Mouse (Mus musculus) kidney, embryonic 14.5 days (tissue): ENCODE results near the gene Wfdc1. TPM values are rescaled to one million over a fixed set of nuclear protein-coding genes. Genes with fewer than 3 reads are reported as not detected.

Experiments used
- ATAC-seq: fragments of 200-750 bp; cut with Nextera tagmentation; 2 replicates; pipeline ENCODE4 v1.8.0; 2017; ENCODE audit warnings: moderate number of reproducible peaks, mild to moderate bottlenecking, moderate TSS enrichment, moderate library complexity; ENCODE audit not compliant: low FRiP score, low TSS enrichment
- H3K27ac ChIP-seq: fragments of 300-500 bp; sonication (generic); 2 replicates; pipeline ENCODE4 v1.5.1; 2014; ENCODE audit warnings: low read depth, mild to moderate bottlenecking, low read length, moderate library complexity, mixed read lengths
- H3K27me3 ChIP-seq: fragments of 300-500 bp; sonication (generic); 2 replicates; pipeline ENCODE4 v1.6.1; 2014; ENCODE audit warnings: mild to moderate bottlenecking, low read length; ENCODE audit not compliant: control insufficient read depth, insufficient read depth
- H3K36me3 ChIP-seq: fragments of 300-500 bp; sonication (generic); 2 replicates; pipeline ENCODE4 v1.6.1; 2014; ENCODE audit warnings: low read length, mixed read lengths; ENCODE audit not compliant: control insufficient read depth, insufficient read depth
- H3K4me1 ChIP-seq: fragments of 300-500 bp; sonication (generic); 2 replicates; pipeline ENCODE4 v1.6.1; 2014; ENCODE audit warnings: low read length, mixed read lengths; ENCODE audit not compliant: control insufficient read depth, insufficient read depth
- H3K4me2 ChIP-seq: fragments of 300-500 bp; sonication (generic); replicated peaks from 2 replicates; pipeline ENCODE4 v1.6.1; 2014; ENCODE audit warnings: low read depth, mild to moderate bottlenecking, low read length
- H3K4me3 ChIP-seq: fragments of 300-500 bp; sonication (generic); 2 replicates; pipeline ENCODE4 v1.5.1; 2014; ENCODE audit warnings: mild to moderate bottlenecking, low read length
- H3K9ac ChIP-seq: fragments of 300-500 bp; sonication (generic); 2 replicates; pipeline ENCODE4 v1.6.1; 2014; ENCODE audit warnings: low read depth, mild to moderate bottlenecking, low read length, moderate library complexity
- H3K9me3 ChIP-seq: fragments of 300-500 bp; sonication (generic); 2 replicates; pipeline ENCODE4 v1.6.1; 2016; ENCODE audit warnings: low read length; ENCODE audit not compliant: control insufficient read depth
- WGBS: fragments of 180-500 bp; shearing (Covaris S2); extraction: QIAGEN DNeasy Blood & Tissue Kit; methylation state at CpG from one replicate; pipeline ENCODE4 v1.1.7; 2014; 5-methylcytosine and 5-hydroxymethylcytosine counted together
- polyA plus RNA-seq: library from polyadenylated mRNA; unstranded; fragments of >200 nt; fragmentation: Nextera tagmentation; extraction: Ambion mirVana; gene quantifications from 2 replicates; pipeline ENCODE4 v1.2.1, GENCODE M21; 2014

Gene Wfdc1
- polyA plus RNA-seq, 1 experiment from 2014 or later: 1.9 TPM

- no peak overlapping the region for H3K27ac ChIP-seq
- no peak for ATAC-seq
Observed at GRCm38 (mm10) chr8:119624916-119625315, 41.2 kb upstream of the Wfdc1 start.

GRCm38 (mm10) chr8:119625788-119626187, 40.4 kb upstream of the Wfdc1 start:
- no peaks in the 10 kb centered on the region for H3K9me3 ChIP-seq
- H3K36me3 ChIP-seq: no peaks in the 10 kb centered on the region
- H3K4me1 ChIP-seq: no peaks in the 10 kb centered on the region
- H3K9ac ChIP-seq: no peak overlapping the region
- H3K27me3 ChIP-seq: no peaks in the 10 kb centered on the region
- no peak overlapping the region for H3K4me3 ChIP-seq
- no peak for ATAC-seq
- no peak overlapping the region for H3K4me2 ChIP-seq
- H3K27ac ChIP-seq: no peak overlapping the region
- WGBS: 88% methylated on average over 22 of the region's 22 CpGs

More at GRCm38 (mm10) chr8:119624916-119625315, 41.2 kb upstream of the Wfdc1 start:
- H3K4me3 ChIP-seq: no peak overlapping the region
- H3K4me1 ChIP-seq: no peaks in the 10 kb centered on the region
- WGBS: 95% methylated on average over 7 of the region's 7 CpGs
- no peak overlapping the region for H3K9ac ChIP-seq
- H3K27me3 ChIP-seq: no peaks in the 10 kb centered on the region
- H3K9me3 ChIP-seq: no peaks in the 10 kb centered on the region
- H3K4me2 ChIP-seq: no peak overlapping the region
- H3K36me3 ChIP-seq: no peaks in the 10 kb centered on the region

- Histone ChIP-seq H3K4me2 (no peak overlapping the region), H3K27me3 (no peaks in the 10 kb centered on the region), H3K36me3 (no peaks in the 10 kb centered on the region), H3K4me3 (no peak overlapping the region), H3K9ac (no peak overlapping the region), H3K27ac (no peak overlapping the region), H3K4me1 (no peaks in the 10 kb centered on the region), H3K9me3 (no peaks in the 10 kb centered on the region)
- 90% methylated on average over 7 of the region's 7 CpGs for WGBS
- no peak for ATAC-seq
Observed at GRCm38 (mm10) chr8:119627199-119627598, 39.0 kb upstream of the Wfdc1 start.

GRCm38 (mm10) chr8:119627613-119628359, 38.4 kb upstream of the Wfdc1 start:
- Histone ChIP-seq H3K27me3 (peaks cover 2% of the 10 kb centered on the region; the same call in 1 of the 2 replicates), H3K4me1 (no peaks in the 10 kb centered on the region), H3K27ac (no peak overlapping the region), H3K9ac (no peak overlapping the region), H3K36me3 (no peaks in the 10 kb centered on the region), H3K4me2 (no peak overlapping the region), H3K4me3 (no peak overlapping the region), H3K9me3 (no peaks in the 10 kb centered on the region)
- 35% methylated on average over 10 of the region's 10 CpGs for WGBS
- no peak for ATAC-seq

- H3K4me3 ChIP-seq: no peak overlapping the region
- H3K27me3 ChIP-seq: peaks cover 21% of the 10 kb centered on the region; the same call in 1 of the 2 replicates
- no peak for ATAC-seq
- no peaks in the 10 kb centered on the region for H3K36me3 ChIP-seq
- no peak overlapping the region for H3K9ac ChIP-seq
- WGBS: 32% methylated on average over 3 of the region's 3 CpGs
- no peak overlapping the region for H3K4me2 ChIP-seq
- no peak overlapping the region for H3K27ac ChIP-seq
- H3K4me1 ChIP-seq: peaks cover 6% of the 10 kb centered on the region; the same call in 1 of the 2 replicates
- no peaks in the 10 kb centered on the region for H3K9me3 ChIP-seq
Observed at GRCm38 (mm10) chr8:119630841-119631240, 35.3 kb upstream of the Wfdc1 start.

- Histone ChIP-seq H3K4me3 (no peak overlapping the region), H3K9ac (no peak overlapping the region), H3K4me2 (no peak overlapping the region), H3K27me3 (peaks cover 22% of the 10 kb centered on the region; the same call in 1 of the 2 replicates), H3K9me3 (no peaks in the 10 kb centered on the region), H3K4me1 (peaks cover 6% of the 10 kb centered on the region; the same call in 1 of the 2 replicates), H3K27ac (no peak overlapping the region), H3K36me3 (no peaks in the 10 kb centered on the region)
- ATAC-seq: no peak
- WGBS: 81% methylated on average over 9 of the region's 9 CpGs
Observed at GRCm38 (mm10) chr8:119632246-119632645, 33.9 kb upstream of the Wfdc1 start.

GRCm38 (mm10) chr8:119632909-119633308, 33.3 kb upstream of the Wfdc1 start:
- peaks cover 6% of the 10 kb centered on the region; the same call in 1 of the 2 replicates for H3K4me1 ChIP-seq
- no peaks in the 10 kb centered on the region for H3K9me3 ChIP-seq
- no peaks in the 10 kb centered on the region for H3K36me3 ChIP-seq
- ATAC-seq: no peak
- no peak overlapping the region for H3K9ac ChIP-seq
- 60% methylated on average over 29 of the region's 29 CpGs for WGBS
- peaks cover 22% of the 10 kb centered on the region; the same call in 1 of the 2 replicates for H3K27me3 ChIP-seq
- no peak overlapping the region for H3K27ac ChIP-seq
- no peak overlapping the region for H3K4me3 ChIP-seq
- no peak overlapping the region for H3K4me2 ChIP-seq

- Histone ChIP-seq H3K36me3 (no peaks in the 10 kb centered on the region), H3K4me2 (no peak overlapping the region), H3K9me3 (no peaks in the 10 kb centered on the region), H3K27ac (0 out of 2 replicates have a peak overlapping the region, but pooled peaks have one; percentile 37), H3K4me3 (no peak overlapping the region), H3K4me1 (peaks cover 6% of the 10 kb centered on the region; the same call in 1 of the 2 replicates), H3K27me3 (peaks cover 22% of the 10 kb centered on the region; the same call in 1 of the 2 replicates), H3K9ac (no peak overlapping the region)
- ATAC-seq: no peak
- WGBS: 13% methylated on average over 14 of the region's 14 CpGs
Observed at GRCm38 (mm10) chr8:119634616-119635336, 31.4 kb upstream of the Wfdc1 start.
